Mouse (Mus musculus): ENCODE data around the gene Ephx3. TPM values are rescaled to one million over a fixed set of nuclear protein-coding genes. Genes with fewer than 3 reads are reported as not detected.
A peak's percentile ranks its signal among the peaks of the same experiment; 100 is the strongest.

The Ephx3 gene
- total and polyA plus RNA-seq, 2 experiments from 2014 or later, result 0.08 to 0.29 TPM

DNA sequence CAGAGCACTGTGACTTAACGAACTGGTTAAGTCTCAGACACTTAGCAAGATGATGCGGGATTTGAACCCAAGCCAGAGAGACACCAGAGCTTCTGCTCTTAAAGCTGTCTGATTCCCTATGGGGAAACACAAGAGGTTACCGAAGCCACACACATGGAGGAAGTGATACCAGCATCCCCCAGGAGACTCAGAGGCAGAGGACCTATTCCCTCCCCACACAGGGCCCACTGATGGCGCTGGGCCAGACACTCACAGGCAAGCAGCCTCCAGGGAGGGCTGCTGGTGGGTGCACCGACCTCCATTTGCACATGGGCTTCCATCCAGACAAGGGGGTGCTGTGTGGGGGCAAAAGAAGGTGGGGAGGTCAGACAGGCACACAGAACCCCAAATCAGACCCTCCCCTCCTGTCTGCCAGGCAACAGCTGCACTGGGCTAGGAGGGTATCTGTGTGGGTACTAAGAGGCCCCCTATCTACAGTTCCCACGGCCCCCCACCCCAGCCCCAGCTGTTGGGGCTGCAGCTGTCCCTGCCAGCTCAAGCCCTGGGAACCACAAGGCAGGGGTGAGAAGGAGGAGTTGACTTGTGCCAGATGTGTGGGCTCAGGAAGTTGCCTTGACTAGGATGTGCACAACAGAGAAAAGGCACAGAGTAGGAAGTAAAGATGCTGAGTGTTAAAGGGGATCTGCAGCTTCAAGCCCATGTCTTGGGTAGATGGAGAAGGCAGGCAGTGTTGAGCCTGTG, 25.3 kb downstream of the Ephx3 start:
- WGBS, result 47% methylated on average over 6 of the region's 6 CpGs
- ATAC-seq (no peak), DNase-seq (no peak)
- no peaks in the 10 kb centered on the region for H3K9me3 ChIP-seq (ENCODE audit: low read length)
- H3K9ac ChIP-seq, result no peak overlapping the region
- no peaks in the 10 kb centered on the region for H3K27me3 ChIP-seq (ENCODE audit: insufficient read depth, low read length)
- H3K27ac ChIP-seq (ENCODE audit: low read depth, low read length), result no peak overlapping the region
- no peaks in the 10 kb centered on the region for H3K36me3 ChIP-seq (ENCODE audit: insufficient read depth)
- no peak overlapping the region for H3K4me2 ChIP-seq (ENCODE audit: low read depth)
- H3K4me1 ChIP-seq (ENCODE audit: insufficient read depth), result peaks cover 8% of the 10 kb centered on the region
- H3K4me3 ChIP-seq (ENCODE audit: low read depth, low read length), result no peak overlapping the region
- no peak for TF ChIP-seq CTCF (IDR thresholded peaks at IDR 0.05; ENCODE audit: low read depth)

DNA sequence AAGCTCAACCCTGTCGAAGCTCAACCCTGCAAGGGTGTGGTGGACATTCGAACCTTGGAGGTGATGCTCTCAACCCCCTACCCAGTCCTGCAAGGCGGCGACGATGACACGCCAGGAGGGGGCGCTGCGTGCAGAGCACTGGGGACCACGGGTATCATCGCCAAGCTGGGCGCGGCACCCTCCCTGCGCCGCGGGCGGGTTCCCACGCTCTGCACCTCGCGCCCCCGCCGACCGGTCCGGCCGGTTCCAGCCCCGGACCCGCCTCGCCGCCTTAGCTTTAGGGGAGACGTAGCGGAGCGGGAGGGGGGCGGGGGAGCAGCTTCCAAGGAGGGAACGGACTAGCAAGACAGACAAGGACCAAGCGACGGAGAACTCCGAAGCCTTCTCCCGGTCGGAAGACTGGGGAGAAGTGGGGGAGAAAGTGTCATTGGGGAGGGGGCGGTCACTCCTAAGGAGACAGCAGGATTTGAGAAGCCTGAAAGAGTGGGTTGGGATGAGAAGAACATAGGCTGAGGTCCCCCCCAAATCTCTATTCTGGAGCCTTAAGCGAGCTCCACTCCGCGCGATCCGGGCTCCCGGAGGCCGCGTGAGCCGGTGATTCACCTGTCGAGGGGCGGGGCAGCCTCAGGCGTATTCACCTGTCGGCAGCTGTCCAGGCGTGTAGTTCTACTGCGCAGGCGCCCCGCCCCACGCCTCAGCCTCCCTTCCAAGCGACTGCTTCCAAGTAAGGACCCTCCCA, 27.1 kb downstream of the Ephx3 start:
- Histone ChIP-seq H3K4me2 (ENCODE audit: low read depth) (peak overlapping the region; percentile 93), H3K4me3 (ENCODE audit: low read depth, low read length) (peak overlapping the region; percentile 59), H3K9ac (peak overlapping the region; percentile 68), H3K9me3 (ENCODE audit: low read length) (no peaks in the 10 kb centered on the region), H3K36me3 (ENCODE audit: insufficient read depth) (no peaks in the 10 kb centered on the region), H3K27ac (ENCODE audit: low read depth, low read length) (0 out of 2 replicates have a peak overlapping the region, but pooled peaks have one; percentile 35), H3K4me1 (ENCODE audit: insufficient read depth) (peaks cover 8% of the 10 kb centered on the region), H3K27me3 (ENCODE audit: insufficient read depth, low read length) (no peaks in the 10 kb centered on the region)
- peak; percentile 82 for DNase-seq
- WGBS, result 1% methylated on average over 54 of the region's 58 CpGs
- peak; percentile 87 for TF ChIP-seq CTCF (IDR thresholded peaks at IDR 0.05; ENCODE audit: low read depth)
- peak; percentile 69 for ATAC-seq

DNA sequence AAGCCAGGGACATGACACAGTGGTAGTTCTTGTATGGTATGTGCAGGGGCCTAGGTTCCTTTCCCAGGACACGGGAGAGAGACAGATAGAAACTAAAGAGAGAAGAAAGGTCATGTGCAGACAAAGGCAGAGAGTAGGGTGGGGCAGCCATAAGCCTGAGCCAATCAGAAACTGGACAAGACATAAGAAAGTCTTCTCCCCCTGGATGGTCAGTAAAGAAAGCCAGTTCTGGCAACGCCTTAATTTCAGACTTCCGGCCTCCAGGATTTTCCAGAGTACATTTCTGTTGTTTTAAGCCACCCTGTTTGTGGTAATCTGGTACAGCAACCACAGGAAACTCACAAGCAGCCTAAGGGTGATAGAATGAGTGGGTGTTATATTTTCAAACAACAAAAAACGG, 28.5 kb downstream of the Ephx3 start:
- TF ChIP-seq CTCF (IDR thresholded peaks at IDR 0.05; ENCODE audit: low read depth), result no peak

DNA sequence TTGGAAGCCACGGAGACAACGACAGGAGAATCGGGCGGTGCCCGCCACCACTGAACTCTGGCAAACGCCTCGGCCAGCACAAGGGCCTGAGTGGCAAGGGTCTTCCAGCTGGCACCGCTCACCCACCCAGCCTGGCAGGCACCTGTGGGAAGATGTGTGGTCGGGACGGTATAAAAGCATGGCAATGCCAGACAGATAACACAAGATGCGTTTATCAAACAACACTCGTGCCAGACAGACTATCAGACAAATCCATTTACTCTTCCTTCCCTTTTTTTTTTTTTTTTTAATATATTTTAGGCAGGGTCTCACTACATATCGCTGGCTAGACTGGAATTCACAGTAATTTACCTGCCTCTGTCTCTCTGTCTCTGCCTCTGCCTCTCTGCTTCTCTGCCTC, 30.5 kb downstream of the Ephx3 start:
- TF ChIP-seq CTCF (IDR thresholded peaks at IDR 0.05; ENCODE audit: low read depth), result no peak
- Histone ChIP-seq H3K9ac (no peak overlapping the region), H3K4me2 (ENCODE audit: low read depth) (no peak overlapping the region), H3K27ac (ENCODE audit: low read depth, low read length) (no peak overlapping the region), H3K27me3 (ENCODE audit: insufficient read depth, low read length) (no peaks in the 10 kb centered on the region), H3K4me3 (ENCODE audit: low read depth, low read length) (no peak overlapping the region), H3K36me3 (ENCODE audit: insufficient read depth) (no peaks in the 10 kb centered on the region), H3K4me1 (ENCODE audit: insufficient read depth) (0 out of 2 replicates have a peak, but pooled peaks cover 4% of the 10 kb centered on the region), H3K9me3 (ENCODE audit: low read length) (no peaks in the 10 kb centered on the region)
- ATAC-seq (no peak), DNase-seq (no peak)
- WGBS, result 88% methylated on average over 13 of the region's 13 CpGs

More for the DNA sequence above, 28.5 kb downstream of the Ephx3 start:
- Histone ChIP-seq H3K27ac (ENCODE audit: low read depth, low read length) (no peak overlapping the region), H3K9ac (no peak overlapping the region), H3K4me1 (ENCODE audit: insufficient read depth) (peaks cover 8% of the 10 kb centered on the region), H3K36me3 (ENCODE audit: insufficient read depth) (no peaks in the 10 kb centered on the region), H3K4me2 (ENCODE audit: low read depth) (no peak overlapping the region), H3K27me3 (ENCODE audit: insufficient read depth, low read length) (no peaks in the 10 kb centered on the region), H3K4me3 (ENCODE audit: low read depth, low read length) (no peak overlapping the region), H3K9me3 (ENCODE audit: low read length) (no peaks in the 10 kb centered on the region)
- DNase-seq, result no peak
- 78% methylated on average over 4 of the region's 4 CpGs for WGBS
- no peak for ATAC-seq

DNA sequence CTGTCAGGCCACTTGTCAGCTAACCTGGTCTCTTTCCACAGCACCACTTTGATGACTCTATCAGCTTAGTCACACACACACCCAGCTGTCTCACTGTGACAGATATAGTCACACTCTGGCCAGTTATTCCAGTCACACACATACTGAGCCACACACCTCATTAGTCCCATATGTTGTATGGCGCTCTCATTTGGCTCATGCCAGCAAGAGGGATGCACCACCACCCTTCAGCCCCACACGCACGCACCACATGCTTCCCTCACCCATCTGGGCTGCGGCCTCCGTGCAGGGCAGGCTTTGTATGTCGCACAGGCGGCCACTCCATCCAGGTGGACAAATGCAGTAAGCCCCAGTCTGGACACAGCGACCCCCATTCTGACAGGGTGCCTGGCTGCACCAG, 42.6 kb downstream of the Ephx3 start:
- WGBS, result 83% methylated on average over 8 of the region's 8 CpGs
- TF ChIP-seq CTCF (IDR thresholded peaks at IDR 0.05; ENCODE audit: low read depth), result no peak
- ATAC-seq (no peak), DNase-seq (no peak)
- Histone ChIP-seq H3K4me1 (ENCODE audit: insufficient read depth) (no peaks in the 10 kb centered on the region), H3K9ac (no peak overlapping the region), H3K27me3 (ENCODE audit: insufficient read depth, low read length) (no peaks in the 10 kb centered on the region), H3K9me3 (ENCODE audit: low read length) (no peaks in the 10 kb centered on the region), H3K27ac (ENCODE audit: low read depth, low read length) (no peak overlapping the region), H3K4me2 (ENCODE audit: low read depth) (no peak overlapping the region), H3K36me3 (ENCODE audit: insufficient read depth) (no peaks in the 10 kb centered on the region), H3K4me3 (ENCODE audit: low read depth, low read length) (no peak overlapping the region)

DNA sequence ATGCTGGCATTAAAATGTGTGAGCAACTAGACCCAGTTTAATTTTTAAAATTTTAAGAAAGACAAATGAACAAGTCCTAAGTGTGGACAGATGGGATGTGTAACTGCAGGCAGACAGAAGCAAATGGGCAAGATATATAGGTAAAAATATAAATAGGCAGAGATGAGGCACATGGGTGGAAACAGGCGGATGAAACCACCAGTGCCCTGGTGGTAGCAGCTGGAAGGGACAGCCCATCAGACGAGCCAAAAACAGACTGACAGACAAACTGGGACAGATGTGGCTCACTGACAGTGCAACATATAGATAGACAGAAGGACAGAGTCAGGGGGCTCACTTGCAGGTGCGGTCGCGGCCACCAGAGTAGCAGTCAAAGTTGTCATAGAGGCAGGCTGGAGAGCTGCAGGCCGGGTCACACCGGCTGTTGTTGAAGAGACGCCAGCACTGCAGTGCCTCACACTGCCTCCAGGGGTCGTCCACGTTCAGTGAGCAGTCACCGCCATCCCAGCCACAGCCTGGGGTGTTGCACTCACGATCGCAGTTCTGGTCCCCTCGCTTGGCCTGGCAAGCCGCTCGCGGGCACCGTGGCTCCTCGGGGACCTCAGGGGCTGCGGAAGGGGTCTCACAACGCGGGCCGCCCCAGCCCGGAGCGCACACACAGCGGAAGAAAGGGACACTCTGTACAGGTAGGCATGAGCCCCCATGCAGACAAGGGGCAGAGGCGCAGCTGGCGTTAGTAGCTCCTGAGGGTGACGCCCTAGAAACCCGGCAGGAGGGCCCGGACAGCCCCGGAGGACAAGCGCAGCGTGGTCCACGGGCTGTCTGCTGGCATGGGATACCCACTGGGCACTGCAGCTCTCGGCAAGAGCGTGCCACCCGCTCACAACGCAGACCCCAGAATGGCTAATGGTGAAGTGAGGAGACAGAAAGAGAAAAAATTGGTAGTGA, 46.2 kb downstream of the Ephx3 start:
- Histone ChIP-seq H3K9me3 (ENCODE audit: low read length) (no peaks in the 10 kb centered on the region), H3K27ac (ENCODE audit: low read depth, low read length) (no peak overlapping the region), H3K27me3 (ENCODE audit: insufficient read depth, low read length) (no peaks in the 10 kb centered on the region), H3K4me1 (ENCODE audit: insufficient read depth) (no peaks in the 10 kb centered on the region), H3K9ac (peak overlapping the region; percentile 37; the same call in 1 of the 2 replicates), H3K4me3 (ENCODE audit: low read depth, low read length) (peak overlapping the region; percentile 21), H3K36me3 (ENCODE audit: insufficient read depth) (no peaks in the 10 kb centered on the region), H3K4me2 (ENCODE audit: low read depth) (peak overlapping the region; percentile 47)
- DNase-seq (peak; percentile 86), ATAC-seq (peak; percentile 82)
- 22% methylated on average over 39 of the region's 39 CpGs for WGBS
- TF ChIP-seq CTCF (IDR thresholded peaks at IDR 0.05; ENCODE audit: low read depth), result peak; percentile 86

All from forebrain, postnatal 0 days (tissue).